Mouse (Mus musculus): ENCODE measurements at regions not wholly inside any gene's neighbourhood (a gene's known extent, or its start where the extent isn't known, plus 50 kb on each side); places are given as distances from the start of the nearest gene placed in this dataset.

- DNase-seq (ENCODE audit: low spot score) = no peak
Observed at GRCm38 (mm10) chr1:88809756-88810155, 107.7 kb upstream of the Arl4c start.

DNA sequence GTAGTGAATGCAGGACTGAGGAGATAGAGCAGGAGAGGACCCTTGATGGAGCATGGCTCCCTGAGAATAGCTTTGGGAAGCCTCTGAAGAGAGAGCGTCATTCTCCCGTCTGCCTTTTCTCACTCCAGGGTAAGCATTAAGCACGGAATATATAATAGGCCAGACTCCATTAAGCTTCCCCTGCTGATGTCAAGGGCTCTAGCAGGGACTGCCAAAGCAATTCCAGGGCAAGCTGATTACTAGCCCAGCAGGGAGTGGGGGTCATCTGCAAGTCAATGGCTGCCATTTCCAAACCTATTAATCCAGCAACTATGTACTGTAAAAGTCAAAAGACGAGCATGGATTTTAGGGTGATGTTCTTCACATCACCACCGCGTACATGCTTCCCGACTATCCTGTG lies 111.2 kb upstream of the Arl4c start:
- no peak for DNase-seq (ENCODE audit: low spot score)

DNA sequence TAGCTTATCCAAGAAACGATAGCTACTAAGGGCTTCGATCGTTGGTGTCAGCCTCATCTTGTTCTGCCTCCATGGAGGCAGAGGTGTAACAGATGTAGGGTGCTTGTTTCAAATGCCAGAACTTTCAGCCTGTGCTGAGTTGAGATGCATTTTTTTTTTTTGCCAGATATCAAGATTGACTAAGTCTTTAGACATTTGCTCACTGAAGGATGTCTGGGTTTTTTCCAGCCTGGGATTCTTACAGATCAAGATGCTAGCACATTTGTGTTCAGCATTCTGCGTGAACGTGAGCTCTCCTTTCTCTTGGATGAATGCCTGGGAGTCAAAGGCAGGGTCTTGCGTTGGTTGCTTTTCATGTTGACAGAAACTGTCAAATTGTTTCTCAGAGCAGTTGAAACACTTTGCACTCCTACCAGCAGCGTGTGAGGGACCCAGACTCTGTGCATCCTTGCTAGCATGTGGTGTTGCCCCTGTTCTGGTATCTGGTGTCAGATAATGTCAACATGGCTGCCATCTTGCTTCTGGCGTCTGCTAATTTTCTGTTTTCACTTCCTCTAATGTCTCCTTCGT lies 114.4 kb upstream of the Arl4c start:
- no peak for DNase-seq (ENCODE audit: low spot score)

GRCm38 (mm10) chr1:88825215-88825614 lies 123.2 kb upstream of the Arl4c start:
- DNase-seq (ENCODE audit: low spot score) = no peak

DNA sequence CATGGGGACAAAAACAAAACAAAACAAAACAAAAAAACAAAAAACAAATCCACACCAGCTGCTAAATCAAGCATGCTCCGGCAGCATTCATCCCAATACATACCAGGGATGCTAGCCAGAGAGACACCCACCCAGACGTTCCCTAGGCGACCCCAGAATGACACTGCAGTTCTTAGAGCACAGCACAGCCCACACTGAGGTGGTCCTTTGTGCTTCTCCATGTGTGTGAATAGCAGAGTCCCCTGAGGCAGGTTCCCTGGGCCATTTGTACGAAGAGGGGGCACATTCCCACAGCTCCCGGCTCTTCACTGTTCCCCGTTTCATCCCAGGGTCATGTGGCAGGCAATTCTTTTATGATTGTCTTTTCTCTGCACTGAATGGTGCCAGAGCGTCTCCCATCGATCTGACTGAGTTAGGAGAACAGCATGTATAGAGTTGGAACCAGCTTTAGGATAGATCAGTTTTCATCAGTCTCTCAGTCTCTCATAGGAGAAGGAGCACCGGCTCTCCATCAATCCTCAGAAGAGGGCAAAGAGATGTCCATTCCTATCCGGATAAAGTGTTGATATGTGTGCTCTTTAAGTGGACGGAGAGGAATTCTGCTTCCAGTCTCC lies 136.7 kb upstream of the Arl4c start:
- no peak for DNase-seq (ENCODE audit: low spot score)

GRCm38 (mm10) chr1:88839407-88839976 lies 137.5 kb upstream of the Arl4c start:
- no peak for DNase-seq (ENCODE audit: low spot score)

GRCm38 (mm10) chr1:88839977-88840628 lies 138.1 kb upstream of the Arl4c start:
- no peak for DNase-seq (ENCODE audit: low spot score)

- no peak for DNase-seq (ENCODE audit: low spot score)
Observed at GRCm38 (mm10) chr1:88840991-88841592, 139.1 kb upstream of the Arl4c start.

DNA sequence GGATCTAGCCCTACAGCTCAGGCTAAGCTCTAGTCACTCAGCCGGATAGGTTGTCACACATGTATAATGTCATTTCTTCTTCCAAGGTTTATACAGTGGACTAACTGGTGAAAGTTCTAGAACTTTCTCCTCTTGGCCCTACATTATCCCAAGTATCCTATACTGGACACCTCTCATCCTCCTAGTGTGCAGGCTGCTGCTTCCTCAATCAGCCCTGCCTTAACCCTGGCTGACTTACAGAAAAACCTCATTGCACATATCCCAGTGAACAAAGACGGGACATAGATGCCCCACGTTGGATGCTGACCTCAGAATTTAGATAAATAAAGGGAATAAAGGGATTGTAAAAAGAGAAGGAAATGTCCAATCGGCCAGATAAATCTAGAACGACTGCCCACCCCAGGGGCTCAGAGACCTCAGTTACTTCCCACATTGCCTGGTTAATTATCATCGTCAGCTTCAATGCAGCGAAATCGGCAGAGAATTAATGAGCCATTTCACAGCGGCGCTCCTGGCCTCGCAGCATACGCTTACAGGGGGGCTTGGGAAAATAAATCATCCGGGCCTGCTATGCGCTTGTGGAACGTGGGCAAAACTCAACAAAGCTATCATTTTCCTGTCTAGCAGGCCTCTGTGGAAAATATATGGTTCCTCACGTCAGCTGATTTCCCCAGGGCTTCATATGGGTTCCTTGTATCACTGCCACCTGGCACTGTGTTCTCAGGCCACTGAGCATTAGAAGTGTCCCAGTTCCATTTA lies 145.5 kb upstream of the Arl4c start:
- DNase-seq (ENCODE audit: low spot score) = no peak

DNA sequence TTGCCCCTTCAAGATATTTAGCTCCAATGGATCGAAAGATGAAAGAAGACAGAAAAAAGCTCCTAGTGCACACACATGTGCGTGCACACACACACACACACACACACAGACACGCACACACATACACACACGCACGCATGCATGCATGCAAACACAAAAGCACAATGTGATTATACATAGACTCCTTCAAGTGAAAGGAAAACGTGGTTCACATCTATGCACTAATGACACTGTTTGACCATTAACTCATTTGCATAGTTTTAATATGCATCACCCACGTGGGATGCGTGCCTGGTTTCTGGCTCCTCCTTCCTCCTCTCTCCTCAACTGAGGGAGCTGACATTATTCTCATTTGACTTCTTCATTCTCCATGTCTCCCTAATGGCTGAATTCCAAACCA lies 146.2 kb upstream of the Arl4c start:
- DNase-seq (ENCODE audit: low spot score) = no peak

- DNase-seq (ENCODE audit: low spot score) = no peak
Observed at GRCm38 (mm10) chr1:88849421-88849820, 147.4 kb upstream of the Arl4c start.

GRCm38 (mm10) chr1:88851931-88852330 lies 149.9 kb upstream of the Arl4c start:
- DNase-seq (ENCODE audit: low spot score) = no peak

- DNase-seq (ENCODE audit: low spot score) = no peak
Observed at GRCm38 (mm10) chr1:88860871-88861589, 159.0 kb upstream of the Arl4c start.

GRCm38 (mm10) chr1:88861590-88861935 lies 159.5 kb upstream of the Arl4c start:
- no peak for DNase-seq (ENCODE audit: low spot score)

- DNase-seq (ENCODE audit: low spot score) = no peak
Observed at GRCm38 (mm10) chr1:88865436-88865835, 163.4 kb upstream of the Arl4c start.

- no peak for DNase-seq (ENCODE audit: low spot score)
Observed at GRCm38 (mm10) chr1:88866571-88866970, 164.6 kb upstream of the Arl4c start.

GRCm38 (mm10) chr1:88867138-88867537 lies 165.1 kb upstream of the Arl4c start:
- no peak for DNase-seq (ENCODE audit: low spot score)

GRCm38 (mm10) chr1:88869885-88870284 lies 167.9 kb upstream of the Arl4c start:
- no peak for DNase-seq (ENCODE audit: low spot score)

GRCm38 (mm10) chr1:88875356-88875755 lies 173.3 kb upstream of the Arl4c start:
- no peak for DNase-seq (ENCODE audit: low spot score)

DNA sequence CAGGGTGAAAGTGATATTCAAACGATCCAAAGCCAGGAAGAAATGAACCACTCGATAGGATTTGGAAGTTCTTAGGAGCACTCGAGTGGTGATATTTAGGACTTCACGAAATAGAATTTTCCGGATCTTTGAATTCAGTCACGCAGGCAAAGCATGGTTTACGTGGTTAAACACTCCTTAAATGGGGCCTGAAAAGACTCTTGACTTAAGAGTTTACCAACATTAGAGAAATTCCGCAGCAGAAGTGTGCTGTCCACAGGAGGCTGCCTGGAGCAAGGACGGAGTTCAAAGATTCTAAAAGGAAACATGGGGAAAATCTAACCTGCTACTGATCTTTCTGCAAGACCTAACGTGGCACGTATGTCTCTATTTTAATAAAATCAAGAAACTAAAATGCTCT lies 175.4 kb upstream of the Arl4c start:
- no peak for DNase-seq (ENCODE audit: low spot score)

DNA sequence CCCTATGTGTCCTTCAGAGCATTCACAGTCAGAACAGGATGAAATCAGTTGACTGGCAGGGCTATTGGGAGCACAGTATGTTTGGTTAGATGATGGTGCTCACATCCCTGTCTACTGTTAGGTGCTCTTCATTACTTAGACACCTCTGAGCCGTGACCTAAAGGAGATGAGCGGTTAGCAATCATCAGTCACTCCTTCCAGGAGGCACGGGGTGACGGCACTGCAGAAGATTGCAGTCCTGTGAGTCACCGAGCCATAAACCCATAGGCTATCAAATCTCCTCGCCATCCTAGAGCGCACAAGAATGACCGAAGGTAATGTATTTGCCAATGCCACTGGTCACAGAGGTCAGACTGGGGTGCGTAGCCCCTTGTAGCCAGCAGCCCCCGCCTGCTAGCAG lies 176.8 kb upstream of the Arl4c start:
- no peak for DNase-seq (ENCODE audit: low spot score)

GRCm38 (mm10) chr1:88879367-88879766 lies 177.3 kb upstream of the Arl4c start:
- no peak for DNase-seq (ENCODE audit: low spot score)
